Mouse (Mus musculus): ENCODE measurements around the gene Nfe2.
A peak's percentile ranks its signal among the peaks of the same experiment; 100 is the strongest.
"Not testable (repeated sequence)": the region's sequence is repeated elsewhere in the genome, so short reads cannot be mapped to it uniquely, and the experiment has no call there.

The Nfe2 gene

GRCm38 (mm10) chr15:103290843-103291242 is 32.6 kb upstream of the Nfe2 start:
- no peak for DNase-seq (ENCODE audit: extremely low spot score)

- DNase-seq (ENCODE audit: extremely low spot score), result no peak
Observed at GRCm38 (mm10) chr15:103290417-103290816, 32.2 kb upstream of the Nfe2 start.

- no peak for DNase-seq (ENCODE audit: extremely low spot score)
Observed at GRCm38 (mm10) chr15:103289600-103289999, 31.4 kb upstream of the Nfe2 start.

- no peak for DNase-seq (ENCODE audit: extremely low spot score)
Observed at GRCm38 (mm10) chr15:103285778-103286417, 27.7 kb upstream of the Nfe2 start.

GRCm38 (mm10) chr15:103284647-103285046 is 26.4 kb upstream of the Nfe2 start:
- no peak for DNase-seq (ENCODE audit: extremely low spot score)

GRCm38 (mm10) chr15:103284066-103284465 is 25.9 kb upstream of the Nfe2 start:
- peak; percentile 64 for DNase-seq (ENCODE audit: extremely low spot score)

- DNase-seq (ENCODE audit: extremely low spot score), result no peak
Observed at GRCm38 (mm10) chr15:103281465-103282205, 23.4 kb upstream of the Nfe2 start.

- DNase-seq (ENCODE audit: extremely low spot score), result peak; percentile 36
Observed at GRCm38 (mm10) chr15:103280817-103281464, 22.7 kb upstream of the Nfe2 start.

GRCm38 (mm10) chr15:103279750-103280149 is 21.5 kb upstream of the Nfe2 start:
- DNase-seq (ENCODE audit: extremely low spot score), result no peak

- DNase-seq (ENCODE audit: extremely low spot score), result no peak
Observed at GRCm38 (mm10) chr15:103277949-103278348, 19.7 kb upstream of the Nfe2 start.

GRCm38 (mm10) chr15:103275943-103276342 is 17.7 kb upstream of the Nfe2 start:
- DNase-seq (ENCODE audit: extremely low spot score), result not testable (repeated sequence)

- peak; percentile 93 for DNase-seq (ENCODE audit: extremely low spot score)
Observed at GRCm38 (mm10) chr15:103272419-103273279, 14.4 kb upstream of the Nfe2 start, which contains the start of gene Copz1. TSS of gene Copz1 (plus strand) at chr15:103272714.

GRCm38 (mm10) chr15:103268903-103269302 is 10.7 kb upstream of the Nfe2 start:
- no peak for DNase-seq (ENCODE audit: extremely low spot score)

- no peak for DNase-seq (ENCODE audit: extremely low spot score)
Observed at GRCm38 (mm10) chr15:103264794-103265193, 6.6 kb upstream of the Nfe2 start.

- DNase-seq (ENCODE audit: extremely low spot score), result no peak
Observed at GRCm38 (mm10) chr15:103259989-103260388, 1.8 kb upstream of the Nfe2 start.

- no peak for DNase-seq (ENCODE audit: extremely low spot score)
Observed at GRCm38 (mm10) chr15:103259162-103259561, 959 bp upstream of the Nfe2 start.

GRCm38 (mm10) chr15:103256210-103256986 is 1.8 kb downstream of the Nfe2 start:
- DNase-seq (ENCODE audit: extremely low spot score), result no peak

GRCm38 (mm10) chr15:103255169-103255568 is 3.0 kb downstream of the Nfe2 start:
- DNase-seq (ENCODE audit: extremely low spot score), result peak; percentile 63

- DNase-seq (ENCODE audit: extremely low spot score), result no peak
Observed at GRCm38 (mm10) chr15:103253352-103253751, 4.9 kb downstream of the Nfe2 start.

- DNase-seq (ENCODE audit: extremely low spot score), result no peak
Observed at GRCm38 (mm10) chr15:103252660-103253059, 5.5 kb downstream of the Nfe2 start.

GRCm38 (mm10) chr15:103251595-103251994 is 6.6 kb downstream of the Nfe2 start:
- no peak for DNase-seq (ENCODE audit: extremely low spot score)

All from embryo, embryonic 9.5 days (tissue).